Mouse (Mus musculus) liver, embryonic 16.5 days (tissue): ENCODE results near the gene Dusp22. TPM values are rescaled to one million over a fixed set of nuclear protein-coding genes. Genes with fewer than 3 reads are reported as not detected.

ENCODE experiments used
- ATAC-seq: fragments of 200-750 bp; cut with Nextera tagmentation; 2 replicates; pipeline ENCODE4 v1.8.0; 2017; ENCODE audit warnings: low read depth, mild to moderate bottlenecking, moderate number of reproducible peaks, moderate library complexity
- H3K27ac ChIP-seq: fragments of 300-500 bp; sonication (generic); 2 replicates; pipeline ENCODE4 v1.5.1; 2014; ENCODE audit warnings: mild to moderate bottlenecking, low read length
- H3K27me3 ChIP-seq: fragments of 300-500 bp; sonication (generic); 2 replicates; pipeline ENCODE4 v1.6.1; 2014; ENCODE audit warnings: low read depth, low read length, mixed read lengths; ENCODE audit not compliant: control insufficient read depth, insufficient read depth
- H3K36me3 ChIP-seq: fragments of 300-500 bp; sonication (generic); 2 replicates; pipeline ENCODE4 v1.6.1; 2014; ENCODE audit warnings: mild to moderate bottlenecking; ENCODE audit not compliant: control insufficient read depth, insufficient read depth
- H3K4me1 ChIP-seq: fragments of 300-500 bp; sonication (generic); 2 replicates; pipeline ENCODE4 v1.6.1; 2014; ENCODE audit warnings: low read depth, low read length, mixed read lengths; ENCODE audit not compliant: control insufficient read depth
- H3K4me2 ChIP-seq: fragments of 300-500 bp; sonication (generic); 2 replicates; pipeline ENCODE4 v1.6.1; 2014; ENCODE audit warnings: low read depth, low read length, mixed read lengths
- H3K4me3 ChIP-seq: fragments of 300-500 bp; sonication (generic); 2 replicates; pipeline ENCODE4 v1.5.1; 2014; ENCODE audit warnings: low read depth, mild to moderate bottlenecking, low read length
- H3K9ac ChIP-seq: fragments of 300-500 bp; sonication (generic); 2 replicates; pipeline ENCODE4 v1.6.1; 2014; ENCODE audit warnings: low read depth, low read length
- H3K9me3 ChIP-seq: fragments of 300-500 bp; sonication (generic); replicated peaks from 2 replicates; pipeline ENCODE4 v1.6.1; 2016; ENCODE audit warnings: low read length; ENCODE audit not compliant: control insufficient read depth
- WGBS: fragments of 180-500 bp; shearing (Covaris S2); extraction: QIAGEN DNeasy Blood & Tissue Kit; methylation state at CpG from one replicate; pipeline ENCODE4 v1.1.7; 2014; ENCODE audit not compliant: insufficient replicate concordance; 5-methylcytosine and 5-hydroxymethylcytosine counted together
- polyA plus RNA-seq: library from polyadenylated mRNA; unstranded; fragments of >200 nt; fragmentation: Nextera tagmentation; extraction: Ambion mirVana; gene quantifications from 2 replicates; pipeline ENCODE4 v1.2.1, GENCODE M21; 2015

Dusp22 gene
- polyA plus RNA-seq, 1 experiment from 2014 or later, result 8.2 TPM

- Histone ChIP-seq H3K9me3 (no peaks in the 10 kb centered on the region), H3K4me1 (no peaks in the 10 kb centered on the region; the same call in 1 of the 2 replicates), H3K4me2 (peak within 1 kb of the TSS; percentile 55), H3K27me3 (peaks cover 38% of the 10 kb centered on the region), H3K36me3 (no peaks in the 10 kb centered on the region), H3K9ac (no peak within 1 kb of the TSS), H3K27ac (no peak within 1 kb of the TSS), H3K4me3 (peak within 1 kb of the TSS; percentile 49)
- 3% methylated on average over 21 of the region's 21 CpGs for WGBS
- 0 out of 2 replicates have a peak, but pooled peaks have one; percentile 47 for ATAC-seq
Observed at GRCm38 (mm10) chr13:30749021-30749556, 89.3 kb downstream of the Dusp22 start, which contains the start of gene Irf4. Gene Irf4, plus strand, starts transcription at chr13:30749226.

- Histone ChIP-seq H3K4me3 (peak overlapping the region; percentile 49), H3K27me3 (peaks cover 38% of the 10 kb centered on the region), H3K9ac (no peak overlapping the region), H3K9me3 (no peaks in the 10 kb centered on the region), H3K4me1 (no peaks in the 10 kb centered on the region; the same call in 1 of the 2 replicates), H3K27ac (no peak overlapping the region), H3K36me3 (no peaks in the 10 kb centered on the region), H3K4me2 (peak overlapping the region; percentile 55)
- 11% methylated on average over 11 of the region's 11 CpGs for WGBS
- no peak for ATAC-seq
Observed at GRCm38 (mm10) chr13:30749557-30750141, 89.8 kb downstream of the Dusp22 start.

- Histone ChIP-seq H3K9ac (no peak overlapping the region), H3K4me2 (no peak overlapping the region), H3K4me1 (no peaks in the 10 kb centered on the region; the same call in 1 of the 2 replicates), H3K27ac (no peak overlapping the region), H3K36me3 (no peaks in the 10 kb centered on the region), H3K4me3 (peak overlapping the region; percentile 49), H3K27me3 (peaks cover 38% of the 10 kb centered on the region), H3K9me3 (no peaks in the 10 kb centered on the region)
- no peak for ATAC-seq
- WGBS, result 2% methylated on average over 33 of the region's 33 CpGs
Observed at GRCm38 (mm10) chr13:30750461-30751303, 90.9 kb downstream of the Dusp22 start.

GRCm38 (mm10) chr13:30751304-30751580 is 91.4 kb downstream of the Dusp22 start:
- Histone ChIP-seq H3K27me3 (peaks cover 38% of the 10 kb centered on the region), H3K4me2 (no peak overlapping the region), H3K9ac (no peak overlapping the region), H3K27ac (no peak overlapping the region), H3K9me3 (no peaks in the 10 kb centered on the region), H3K36me3 (no peaks in the 10 kb centered on the region), H3K4me1 (no peaks in the 10 kb centered on the region; the same call in 1 of the 2 replicates), H3K4me3 (no peak overlapping the region)
- ATAC-seq, result no peak
- WGBS, result 28% methylated on average over 6 of the region's 6 CpGs

GRCm38 (mm10) chr13:30752581-30753187 is 92.9 kb downstream of the Dusp22 start:
- Histone ChIP-seq H3K9ac (no peak overlapping the region), H3K9me3 (no peaks in the 10 kb centered on the region), H3K4me2 (no peak overlapping the region), H3K36me3 (no peaks in the 10 kb centered on the region), H3K27me3 (peaks cover 38% of the 10 kb centered on the region), H3K27ac (no peak overlapping the region), H3K4me3 (no peak overlapping the region), H3K4me1 (no peaks in the 10 kb centered on the region; the same call in 1 of the 2 replicates)
- ATAC-seq, result no peak
- WGBS, result 53% methylated on average over 4 of the region's 4 CpGs

DNA sequence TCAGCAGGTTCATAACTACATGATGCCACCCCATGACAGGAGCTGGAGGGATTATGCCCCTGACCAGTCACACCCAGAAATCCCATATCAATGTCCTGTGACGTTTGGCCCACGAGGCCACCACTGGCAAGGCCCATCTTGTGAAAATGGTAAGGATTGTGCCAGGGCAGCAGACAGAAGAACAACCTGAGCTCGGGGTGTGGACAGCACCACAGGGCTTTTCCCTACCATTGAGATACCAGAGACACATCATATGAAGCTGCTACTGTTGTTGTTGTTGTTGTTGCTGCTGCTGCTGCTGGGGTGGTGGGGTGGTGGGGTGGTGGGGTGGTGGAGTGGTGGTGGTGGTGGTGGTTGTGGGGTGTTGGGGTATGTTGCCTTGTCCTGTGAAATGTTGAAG is 93.6 kb downstream of the Dusp22 start:
- Histone ChIP-seq H3K4me2 (no peak overlapping the region), H3K4me3 (no peak overlapping the region), H3K4me1 (no peaks in the 10 kb centered on the region; the same call in 1 of the 2 replicates), H3K27me3 (peaks cover 35% of the 10 kb centered on the region), H3K36me3 (no peaks in the 10 kb centered on the region), H3K9me3 (no peaks in the 10 kb centered on the region), H3K9ac (no peak overlapping the region), H3K27ac (no peak overlapping the region)
- 54% methylated on average over 3 of the region's 3 CpGs for WGBS
- ATAC-seq, result no peak

- ATAC-seq, result no peak
- 61% methylated on average over 4 of the region's 4 CpGs for WGBS
- H3K27me3 ChIP-seq, result peaks cover 29% of the 10 kb centered on the region
- no peaks in the 10 kb centered on the region for H3K36me3 ChIP-seq
- no peak overlapping the region for H3K4me2 ChIP-seq
- H3K27ac ChIP-seq, result no peak overlapping the region
- no peaks in the 10 kb centered on the region; the same call in 1 of the 2 replicates for H3K4me1 ChIP-seq
- H3K9ac ChIP-seq, result no peak overlapping the region
- H3K9me3 ChIP-seq, result no peaks in the 10 kb centered on the region
- H3K4me3 ChIP-seq, result no peak overlapping the region
Observed at GRCm38 (mm10) chr13:30754066-30754465, 94.3 kb downstream of the Dusp22 start.

DNA sequence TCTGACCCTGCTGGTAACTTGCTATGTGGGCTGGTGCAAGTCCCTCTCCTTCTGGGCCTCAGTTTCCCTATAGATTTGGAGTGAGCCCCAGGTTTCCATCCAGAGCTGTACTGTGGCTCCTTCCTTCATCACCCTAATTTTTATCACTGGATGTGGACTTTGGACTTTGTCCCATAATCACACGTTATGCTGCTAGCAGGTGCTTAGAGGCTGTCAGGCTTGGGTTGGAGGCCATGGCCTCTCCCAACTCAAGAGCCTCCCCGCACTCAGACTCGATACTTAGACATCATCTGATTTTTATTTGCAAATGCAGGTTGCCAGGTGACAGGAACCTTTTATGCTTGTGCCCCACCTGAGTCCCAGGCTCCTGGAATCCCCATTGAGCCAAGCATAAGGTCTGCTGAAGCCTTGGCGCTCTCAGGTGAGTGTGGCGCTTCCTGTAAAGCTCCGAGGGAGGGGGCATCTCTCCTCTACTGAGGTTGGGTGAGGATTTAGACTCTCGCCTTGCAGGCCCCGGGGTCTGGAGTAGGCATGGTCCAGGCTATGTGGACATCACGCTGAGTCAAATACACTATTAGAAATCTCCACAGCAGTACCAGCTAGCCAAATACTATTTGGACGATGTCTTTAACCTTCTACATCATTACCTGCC is 95.2 kb downstream of the Dusp22 start:
- ATAC-seq, result no peak
- 62% methylated on average over 10 of the region's 10 CpGs for WGBS
- no peak overlapping the region for H3K4me2 ChIP-seq

More for the DNA sequence above, 95.2 kb downstream of the Dusp22 start:
- Histone ChIP-seq H3K27ac (no peak overlapping the region), H3K27me3 (peaks cover 20% of the 10 kb centered on the region), H3K4me1 (no peaks in the 10 kb centered on the region), H3K4me3 (no peak overlapping the region), H3K36me3 (no peaks in the 10 kb centered on the region), H3K9ac (no peak overlapping the region), H3K9me3 (no peaks in the 10 kb centered on the region)
